Mouse (Mus musculus) gastrocnemius, postnatal 14 days (tissue): ENCODE measurements around the gene Mcemp1. TPM values are rescaled to one million over a fixed set of nuclear protein-coding genes. Genes with fewer than 3 reads are reported as not detected.

Experiments used
- DNase-seq: peaks from one replicate; pipeline ENCODE4 v3.0.0; 2021; ENCODE audit warnings: mixed read lengths
- intact Hi-C: fragments of 180-260 bp; cut with DNase I; formaldehyde crosslinking; loops from one replicate; pipeline ENCODE4 v1.15.1; 2025; ENCODE audit warnings: low total_unique reads
- long read RNA-seq, 2 experiments: library from polyadenylated mRNA; stranded (forward); transcript quantifications; one replicate each; pipeline ENCODE4 v2.0.0; 2021
- total RNA-seq, 2 experiments: library from RNA; stranded (reverse); gene quantifications; 2 replicates each; pipeline ENCODE4 v1.2.3; 2021

Gene Mcemp1
- total RNA-seq: not detected
- long read RNA-seq, experiment 1: 0 reads
- long read RNA-seq, experiment 2: 0 reads

- intact Hi-C loops: no loop called here
Measured at GRCm38 (mm10) chr8:3665507-3665906, at the start of gene Mcemp1. Gene Mcemp1, plus strand, starts transcription at chr8:3665754.

GRCm38 (mm10) chr8:3621199-3621970, 44.2 kb upstream of the Mcemp1 start, which contains the start of the genes Xab2 and Pet100:
Gene Xab2, minus strand, starts transcription at chr8:3621316.
Gene Pet100, plus strand, starts transcription at chr8:3621548.
- intact Hi-C loops: loop anchor here (10.0 kb wide), 1 partner anchor 53 kb away; the partner anchor contains the start of genes Fcor and Trappc5

More at GRCm38 (mm10) chr8:3665507-3665906, at the start of gene Mcemp1:
- no peak for DNase-seq

GRCm38 (mm10) chr8:3622119-3622518, 43.4 kb upstream of the Mcemp1 start:
- DNase-seq: no peak
- intact Hi-C loops: loop anchor here (10.0 kb wide), 1 partner anchor 53 kb away; the partner anchor contains the start of genes Fcor and Trappc5

More at GRCm38 (mm10) chr8:3621199-3621970, 44.2 kb upstream of the Mcemp1 start, which contains the start of the genes Xab2 and Pet100:
- DNase-seq: peak; percentile 97

GRCm38 (mm10) chr8:3625445-3625844, 40.1 kb upstream of the Mcemp1 start, which contains the start of gene Pcp2:
Gene Pcp2, minus strand, starts transcription at chr8:3625545.
- intact Hi-C loops: loop anchor here (10.0 kb wide), 1 partner anchor 49 kb away; the partner anchor contains the start of genes Fcor and Trappc5
- no peak for DNase-seq

- no peak for DNase-seq
- intact Hi-C loops: loop anchor here (10.0 kb wide), 1 partner anchor 48 kb away; the partner anchor contains the start of genes Fcor and Trappc5
Measured at GRCm38 (mm10) chr8:3626971-3627370, 38.6 kb upstream of the Mcemp1 start.

GRCm38 (mm10) chr8:3628014-3628413, 37.5 kb upstream of the Mcemp1 start:
- intact Hi-C loops: loop anchor here (10.0 kb wide), 1 partner anchor 47 kb away; the partner anchor contains the start of genes Fcor and Trappc5
- DNase-seq: no peak

GRCm38 (mm10) chr8:3630647-3631477, 34.7 kb upstream of the Mcemp1 start, which contains the start of gene Stxbp2:
Gene Stxbp2, plus strand, starts transcription at chr8:3630955.
- DNase-seq: no peak
- intact Hi-C loops: no loop called here

GRCm38 (mm10) chr8:3631478-3631875, 34.1 kb upstream of the Mcemp1 start:
- intact Hi-C loops: no loop called here

GRCm38 (mm10) chr8:3645804-3646203, 19.8 kb upstream of the Mcemp1 start:
- peak; percentile 29 for DNase-seq
- intact Hi-C loops: no loop called here

More at GRCm38 (mm10) chr8:3631478-3631875, 34.1 kb upstream of the Mcemp1 start:
- DNase-seq: no peak

- DNase-seq: no peak
- intact Hi-C loops: no loop called here
Measured at GRCm38 (mm10) chr8:3646824-3647531, 18.6 kb upstream of the Mcemp1 start.

GRCm38 (mm10) chr8:3647561-3647960, 18.0 kb upstream of the Mcemp1 start:
- intact Hi-C loops: no loop called here

GRCm38 (mm10) chr8:3648268-3648667, 17.3 kb upstream of the Mcemp1 start:
- intact Hi-C loops: no loop called here

More at GRCm38 (mm10) chr8:3647561-3647960, 18.0 kb upstream of the Mcemp1 start:
- no peak for DNase-seq

GRCm38 (mm10) chr8:3648990-3649389, 16.6 kb upstream of the Mcemp1 start:
- intact Hi-C loops: no loop called here

More at GRCm38 (mm10) chr8:3648268-3648667, 17.3 kb upstream of the Mcemp1 start:
- no peak for DNase-seq

GRCm38 (mm10) chr8:3652845-3653244, 12.7 kb upstream of the Mcemp1 start:
- intact Hi-C loops: no loop called here
- DNase-seq: no peak

More at GRCm38 (mm10) chr8:3648990-3649389, 16.6 kb upstream of the Mcemp1 start:
- DNase-seq: no peak

- no peak for DNase-seq
- intact Hi-C loops: no loop called here
Measured at GRCm38 (mm10) chr8:3654726-3655508, 10.6 kb upstream of the Mcemp1 start.

- DNase-seq: no peak
- intact Hi-C loops: no loop called here
Measured at GRCm38 (mm10) chr8:3655526-3655925, 10.0 kb upstream of the Mcemp1 start, which contains the start of gene Retn. Gene Retn, plus strand, starts transcription at chr8:3655770.

GRCm38 (mm10) chr8:3656725-3657381, 8.7 kb upstream of the Mcemp1 start:
- intact Hi-C loops: no loop called here
- DNase-seq: no peak
